Mouse (Mus musculus) forebrain, embryonic 12.5 days (tissue): Measurements from ENCODE around the gene Hecw2. TPM values are rescaled to one million over a fixed set of nuclear protein-coding genes. Genes with fewer than 3 reads are reported as not detected.

ENCODE experiments used
- ATAC-seq: fragments of 200-750 bp; cut with Nextera tagmentation; 2 replicates; pipeline ENCODE4 v1.8.0; 2017; ENCODE audit warnings: moderate TSS enrichment; ENCODE audit not compliant: low FRiP score
- H3K27ac ChIP-seq: fragments of 300-500 bp; sonication (generic); 2 replicates; pipeline ENCODE4 v1.5.1; 2016; ENCODE audit warnings: mild to moderate bottlenecking
- H3K27me3 ChIP-seq: fragments of 300-500 bp; sonication (generic); 2 replicates; pipeline ENCODE4 v1.6.1; 2016; ENCODE audit warnings: mild to moderate bottlenecking
- H3K36me3 ChIP-seq: fragments of 300-500 bp; sonication (generic); replicated peaks from 2 replicates; pipeline ENCODE4 v1.6.1; 2016; ENCODE audit warnings: mild to moderate bottlenecking
- H3K4me1 ChIP-seq: fragments of 300-500 bp; sonication (generic); 2 replicates; pipeline ENCODE4 v1.6.1; 2016
- H3K4me2 ChIP-seq: fragments of 300-500 bp; sonication (generic); 2 replicates; pipeline ENCODE4 v1.6.1; 2016; ENCODE audit warnings: mild to moderate bottlenecking, moderate library complexity
- H3K4me3 ChIP-seq: fragments of 300-500 bp; sonication (generic); replicated peaks from 2 replicates; pipeline ENCODE4 v1.5.1; 2016; ENCODE audit warnings: mild to moderate bottlenecking
- H3K9ac ChIP-seq: fragments of 300-500 bp; sonication (generic); 2 replicates; pipeline ENCODE4 v1.6.1; 2016; ENCODE audit warnings: mild to moderate bottlenecking
- H3K9me3 ChIP-seq: fragments of 300-500 bp; sonication (generic); 2 replicates; pipeline ENCODE4 v1.6.1; 2016
- WGBS: fragments of 180-500 bp; shearing (Covaris S2); methylation state at CpG from one replicate; pipeline ENCODE4 v1.1.7; 2016; 5-methylcytosine and 5-hydroxymethylcytosine counted together
- polyA plus RNA-seq: library from polyadenylated mRNA; unstranded; fragments of >200 nt; fragmentation: Nextera tagmentation; extraction: Ambion mirVana; gene quantifications from 2 replicates; pipeline ENCODE4 v1.2.1, GENCODE M21; 2016

The Hecw2 gene
- polyA plus RNA-seq, 1 experiment from 2014 or later: 4.0 TPM

GRCm38 (mm10) chr1:54009418-54010064 is 185.4 kb downstream of the Hecw2 start:
- 86% methylated on average over 6 of the region's 6 CpGs for WGBS
- no peaks in the 10 kb centered on the region for H3K4me1 ChIP-seq
- no peak overlapping the region for H3K4me2 ChIP-seq
- no peaks in the 10 kb centered on the region for H3K36me3 ChIP-seq
- no peak overlapping the region for H3K9ac ChIP-seq
- no peaks in the 10 kb centered on the region for H3K9me3 ChIP-seq
- H3K4me3 ChIP-seq: no peak overlapping the region
- no peak for ATAC-seq
- H3K27me3 ChIP-seq: no peaks in the 10 kb centered on the region
- no peak overlapping the region for H3K27ac ChIP-seq

- Histone ChIP-seq H3K9me3 (no peaks in the 10 kb centered on the region), H3K36me3 (no peaks in the 10 kb centered on the region), H3K4me2 (no peak overlapping the region), H3K9ac (no peak overlapping the region), H3K4me3 (no peak overlapping the region), H3K4me1 (no peaks in the 10 kb centered on the region), H3K27ac (no peak overlapping the region), H3K27me3 (no peaks in the 10 kb centered on the region)
- no peak for ATAC-seq
- 80% methylated on average over 5 of the region's 5 CpGs for WGBS
Measured at GRCm38 (mm10) chr1:54005860-54006386, 189.0 kb downstream of the Hecw2 start.

- no peaks in the 10 kb centered on the region for H3K36me3 ChIP-seq
- no peak for ATAC-seq
- no peaks in the 10 kb centered on the region for H3K27me3 ChIP-seq
- no peaks in the 10 kb centered on the region for H3K4me1 ChIP-seq
- no peak overlapping the region for H3K4me2 ChIP-seq
- WGBS: 84% methylated on average over 3 of the region's 3 CpGs
- no peak overlapping the region for H3K27ac ChIP-seq
- no peak overlapping the region for H3K4me3 ChIP-seq
- no peaks in the 10 kb centered on the region for H3K9me3 ChIP-seq
- H3K9ac ChIP-seq: no peak overlapping the region
Measured at GRCm38 (mm10) chr1:54003288-54003687, 191.7 kb downstream of the Hecw2 start.

- H3K9me3 ChIP-seq: no peaks in the 10 kb centered on the region
Measured at GRCm38 (mm10) chr1:54002077-54002476, 192.9 kb downstream of the Hecw2 start.

GRCm38 (mm10) chr1:53997239-53997638 is 197.7 kb downstream of the Hecw2 start:
- Histone ChIP-seq H3K9me3 (no peaks in the 10 kb centered on the region), H3K27ac (no peak overlapping the region), H3K4me3 (no peak overlapping the region), H3K4me1 (no peaks in the 10 kb centered on the region), H3K27me3 (no peaks in the 10 kb centered on the region), H3K4me2 (no peak overlapping the region), H3K36me3 (no peaks in the 10 kb centered on the region), H3K9ac (no peak overlapping the region)
- no peak for ATAC-seq
- WGBS: 90% methylated on average over 1 of the region's 1 CpGs

More at GRCm38 (mm10) chr1:54002077-54002476, 192.9 kb downstream of the Hecw2 start:
- WGBS: 90% methylated on average over 2 of the region's 2 CpGs
- H3K4me3 ChIP-seq: no peak overlapping the region
- no peaks in the 10 kb centered on the region for H3K36me3 ChIP-seq
- no peaks in the 10 kb centered on the region for H3K27me3 ChIP-seq
- H3K27ac ChIP-seq: no peak overlapping the region
- H3K9ac ChIP-seq: no peak overlapping the region
- no peaks in the 10 kb centered on the region for H3K4me1 ChIP-seq
- no peak for ATAC-seq
- H3K4me2 ChIP-seq: no peak overlapping the region

- Histone ChIP-seq H3K4me3 (no peak overlapping the region), H3K27ac (no peak overlapping the region), H3K9me3 (no peaks in the 10 kb centered on the region), H3K4me2 (no peak overlapping the region), H3K36me3 (no peaks in the 10 kb centered on the region), H3K27me3 (no peaks in the 10 kb centered on the region), H3K9ac (no peak overlapping the region), H3K4me1 (no peaks in the 10 kb centered on the region)
- ATAC-seq: no peak
- 84% methylated on average over 8 of the region's 8 CpGs for WGBS
Measured at GRCm38 (mm10) chr1:53986185-53986892, 208.6 kb downstream of the Hecw2 start.

GRCm38 (mm10) chr1:53978514-53978831 is 216.5 kb downstream of the Hecw2 start:
- H3K27ac ChIP-seq: no peak overlapping the region
- no peak for ATAC-seq
- no peaks in the 10 kb centered on the region for H3K36me3 ChIP-seq
- no peak overlapping the region for H3K9ac ChIP-seq
- 87% methylated on average over 2 of the region's 2 CpGs for WGBS
- no peaks in the 10 kb centered on the region for H3K4me1 ChIP-seq
- H3K4me3 ChIP-seq: no peak overlapping the region
- no peak overlapping the region for H3K4me2 ChIP-seq
- no peaks in the 10 kb centered on the region for H3K27me3 ChIP-seq
- H3K9me3 ChIP-seq: no peaks in the 10 kb centered on the region

- Histone ChIP-seq H3K36me3 (no peaks in the 10 kb centered on the region), H3K9me3 (no peaks in the 10 kb centered on the region), H3K4me3 (no peak overlapping the region), H3K4me1 (no peaks in the 10 kb centered on the region), H3K27ac (no peak overlapping the region), H3K27me3 (no peaks in the 10 kb centered on the region), H3K9ac (no peak overlapping the region), H3K4me2 (no peak overlapping the region)
- ATAC-seq: no peak
- WGBS: 88% methylated on average over 8 of the region's 8 CpGs
Measured at GRCm38 (mm10) chr1:53977806-53978513, 217.0 kb downstream of the Hecw2 start.

GRCm38 (mm10) chr1:53976721-53977120 is 218.2 kb downstream of the Hecw2 start:
- no peak overlapping the region for H3K4me3 ChIP-seq
- no peaks in the 10 kb centered on the region for H3K4me1 ChIP-seq
- no peak overlapping the region for H3K9ac ChIP-seq
- no peaks in the 10 kb centered on the region for H3K27me3 ChIP-seq
- H3K4me2 ChIP-seq: no peak overlapping the region
- H3K9me3 ChIP-seq: no peaks in the 10 kb centered on the region
- ATAC-seq: no peak
- no peaks in the 10 kb centered on the region for H3K36me3 ChIP-seq
- H3K27ac ChIP-seq: no peak overlapping the region
- WGBS: 97% methylated on average over 5 of the region's 5 CpGs

GRCm38 (mm10) chr1:53976100-53976499 is 218.9 kb downstream of the Hecw2 start:
- no peak overlapping the region for H3K4me2 ChIP-seq
- H3K4me3 ChIP-seq: no peak overlapping the region
- no peaks in the 10 kb centered on the region for H3K36me3 ChIP-seq
- 92% methylated on average over 8 of the region's 8 CpGs for WGBS
- ATAC-seq: no peak
- no peaks in the 10 kb centered on the region for H3K9me3 ChIP-seq
- H3K9ac ChIP-seq: no peak overlapping the region
- H3K27ac ChIP-seq: no peak overlapping the region
- no peaks in the 10 kb centered on the region for H3K4me1 ChIP-seq
- no peaks in the 10 kb centered on the region for H3K27me3 ChIP-seq

GRCm38 (mm10) chr1:53974941-53975340 is 220.0 kb downstream of the Hecw2 start:
- no peaks in the 10 kb centered on the region for H3K9me3 ChIP-seq
- H3K36me3 ChIP-seq: no peaks in the 10 kb centered on the region
- H3K4me1 ChIP-seq: no peaks in the 10 kb centered on the region
- H3K27ac ChIP-seq: no peak overlapping the region
- H3K4me2 ChIP-seq: no peak overlapping the region
- 83% methylated on average over 3 of the region's 5 CpGs for WGBS
- ATAC-seq: no peak
- no peaks in the 10 kb centered on the region for H3K27me3 ChIP-seq
- no peak overlapping the region for H3K9ac ChIP-seq
- H3K4me3 ChIP-seq: no peak overlapping the region

GRCm38 (mm10) chr1:53970326-53970977 is 224.5 kb downstream of the Hecw2 start:
- Histone ChIP-seq H3K4me3 (no peak overlapping the region), H3K4me1 (no peaks in the 10 kb centered on the region), H3K27me3 (no peaks in the 10 kb centered on the region), H3K9ac (no peak overlapping the region), H3K36me3 (no peaks in the 10 kb centered on the region), H3K27ac (no peak overlapping the region), H3K4me2 (no peak overlapping the region), H3K9me3 (no peaks in the 10 kb centered on the region)
- 92% methylated on average over 5 of the region's 5 CpGs for WGBS
- no peak for ATAC-seq
